Mouse (Mus musculus) right cerebral cortex, postnatal 4 days (tissue): ENCODE measurements around the gene Zmiz1.
A peak's percentile ranks its signal among the peaks of the same experiment; 100 is the strongest.

ENCODE experiments used
- DNase-seq: peaks from one replicate; pipeline ENCODE4 v3.0.0-alpha.2; 2022

Zmiz1 gene

DNA sequence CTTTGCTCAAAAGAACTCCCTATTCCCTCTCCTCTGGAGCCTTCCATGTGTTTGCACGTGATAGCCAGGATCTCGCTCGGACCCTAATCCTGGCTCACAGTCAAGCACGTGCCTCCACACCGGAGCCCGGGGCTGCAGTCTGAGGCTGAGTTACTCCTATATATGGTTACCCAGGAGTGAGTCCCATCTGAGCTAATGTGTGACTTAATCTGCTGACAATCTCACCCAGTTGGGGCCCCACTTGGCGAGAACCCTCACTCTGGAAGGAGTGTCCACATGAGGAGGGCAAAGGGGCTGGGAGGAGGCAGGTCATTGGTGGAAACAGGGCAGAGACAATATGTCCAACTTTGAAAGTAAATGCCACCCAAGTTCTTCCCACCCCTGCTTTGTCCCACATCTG, 252.2 kb downstream of the Zmiz1 start:
- DNase-seq = no peak

- DNase-seq = no peak
These were observed 252.6 kb downstream of the Zmiz1 start for GRCm38 (mm10) chr14:25711602-25712001.

- DNase-seq = peak; percentile 46
These were observed 254.5 kb downstream of the Zmiz1 start for GRCm38 (mm10) chr14:25713443-25713842.
